Mouse (Mus musculus): ENCODE measurements around the gene Aox2. TPM values are rescaled to one million over a fixed set of nuclear protein-coding genes. Genes with fewer than 3 reads are reported as not detected.
"Not testable (repeated sequence)": the region's sequence is repeated elsewhere in the genome, so short reads cannot be mapped to it uniquely, and the experiment has no call there.

Gene Aox2
- polyA plus RNA-seq, 1 experiment from 2014 or later: not detected

DNA sequence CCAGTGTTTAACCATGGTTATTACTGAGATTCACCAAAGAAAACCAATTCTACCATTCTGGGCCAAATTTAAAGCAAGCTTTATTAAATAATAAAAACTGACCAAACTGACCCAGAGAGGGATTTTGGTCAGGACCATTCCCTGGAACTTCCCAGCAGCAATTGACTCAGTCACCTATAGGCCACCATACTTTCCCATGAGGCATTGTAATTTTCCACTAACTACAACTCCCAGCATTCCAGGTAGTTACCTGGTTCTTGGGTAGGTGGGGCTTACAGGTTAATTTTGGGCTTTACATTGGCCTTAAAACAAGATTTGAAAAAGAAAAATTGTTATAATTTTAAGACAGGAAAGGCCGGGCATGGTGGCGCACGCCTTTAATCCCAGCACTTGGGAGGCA is 87.7 kb downstream of the Aox2 start:
- ATAC-seq (ENCODE audit: insufficient number of reproducible peaks, low FRiP score, low TSS enrichment, low read depth) (no peak), DNase-seq (ENCODE audit: low spot score) (no peak)
- Histone ChIP-seq H3K4me3 (ENCODE audit: low read depth, low read length) (no peak overlapping the region), H3K4me1 (ENCODE audit: control insufficient read depth, insufficient read depth, low read length) (no peaks in the 10 kb centered on the region), H3K9ac (ENCODE audit: low read length) (no peak overlapping the region), H3K4me2 (ENCODE audit: low read depth, severe bottlenecking) (no peak overlapping the region), H3K27me3 (ENCODE audit: control insufficient read depth, insufficient read depth, low read length) (no peaks in the 10 kb centered on the region), H3K9me3 (ENCODE audit: control insufficient read depth, low read length) (no peaks in the 10 kb centered on the region), H3K27ac (replicated peaks; ENCODE audit: low read depth, low read length) (no peak overlapping the region), H3K36me3 (ENCODE audit: control insufficient read depth, insufficient read depth, low read length) (no peaks in the 10 kb centered on the region)
- 99% methylated on average over 3 of the region's 3 CpGs for WGBS

DNA sequence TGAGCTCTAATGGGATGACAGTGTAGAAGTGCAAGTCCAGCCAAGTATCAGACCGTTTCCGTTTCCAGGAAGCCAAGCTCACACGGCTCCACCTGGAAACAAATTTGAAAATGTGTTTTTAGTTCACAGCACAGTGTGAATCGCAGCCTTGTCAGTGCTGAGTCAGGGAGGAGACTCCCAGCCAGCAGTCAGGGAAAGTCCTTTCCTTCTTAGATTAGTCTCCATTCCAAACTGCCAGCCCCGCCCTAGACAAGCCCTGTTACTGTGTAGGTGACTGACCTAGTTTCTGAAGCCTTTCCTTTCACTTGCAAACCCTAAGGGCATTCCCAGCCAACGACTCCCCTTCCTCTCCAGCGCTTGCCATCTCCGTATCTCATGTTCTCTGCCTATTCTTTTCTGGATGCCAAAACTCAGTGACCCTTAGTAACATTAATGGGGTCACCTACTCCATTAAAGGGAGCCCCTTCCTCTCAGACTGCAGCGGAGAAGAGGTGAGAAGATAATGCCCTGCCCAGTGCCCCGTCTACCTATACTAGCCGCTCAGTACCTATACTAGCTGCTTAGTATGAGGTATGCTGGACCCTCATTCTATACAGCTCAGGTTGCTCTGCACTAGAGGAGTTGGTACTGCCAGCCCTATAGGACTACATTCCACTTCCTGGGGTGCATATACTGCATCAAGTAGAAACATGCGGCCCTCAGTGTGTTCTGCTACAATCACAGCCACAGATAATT is 88.8 kb downstream of the Aox2 start:
- H3K36me3 ChIP-seq (ENCODE audit: control insufficient read depth, insufficient read depth, low read length): no peaks in the 10 kb centered on the region
- DNase-seq (ENCODE audit: low spot score): no peak
- no peak overlapping the region for H3K4me2 ChIP-seq (ENCODE audit: low read depth, severe bottlenecking)
- no peak overlapping the region for H3K4me3 ChIP-seq (ENCODE audit: low read depth, low read length)
- H3K27ac ChIP-seq (replicated peaks; ENCODE audit: low read depth, low read length): no peak overlapping the region
- H3K4me1 ChIP-seq (ENCODE audit: control insufficient read depth, insufficient read depth, low read length): no peaks in the 10 kb centered on the region
- no peak overlapping the region for H3K9ac ChIP-seq (ENCODE audit: low read length)
- no peaks in the 10 kb centered on the region for H3K9me3 ChIP-seq (ENCODE audit: control insufficient read depth, low read length)
- ATAC-seq (ENCODE audit: insufficient number of reproducible peaks, low FRiP score, low TSS enrichment, low read depth): no peak
- WGBS: 88% methylated on average over 12 of the region's 12 CpGs
- no peaks in the 10 kb centered on the region for H3K27me3 ChIP-seq (ENCODE audit: control insufficient read depth, insufficient read depth, low read length)

DNA sequence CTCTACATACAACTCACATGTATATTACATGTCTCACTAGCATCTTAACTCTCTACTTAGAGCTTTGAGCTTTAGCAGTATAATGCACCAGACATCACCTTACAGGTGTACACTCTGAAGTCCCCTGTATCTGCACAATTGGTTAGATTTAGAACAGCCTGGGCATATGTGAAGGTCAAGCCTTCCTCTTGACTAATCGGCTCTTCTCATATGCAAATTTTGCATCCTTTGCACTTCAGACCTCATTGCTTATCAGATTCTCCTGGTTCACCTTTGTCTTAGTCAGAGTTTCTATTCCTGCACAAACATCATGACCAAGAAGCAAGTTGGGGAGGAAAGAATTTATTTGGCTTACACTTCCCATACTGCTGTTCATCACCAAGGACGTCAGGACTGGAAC is 91.6 kb downstream of the Aox2 start:
- H3K4me2 ChIP-seq (ENCODE audit: low read depth, severe bottlenecking): no peak overlapping the region
- 70% methylated on average over 2 of the region's 2 CpGs for WGBS
- DNase-seq (ENCODE audit: low spot score) (no peak), ATAC-seq (ENCODE audit: insufficient number of reproducible peaks, low FRiP score, low TSS enrichment, low read depth) (no peak)
- no peak overlapping the region for H3K9ac ChIP-seq (ENCODE audit: low read length)
- no peaks in the 10 kb centered on the region for H3K27me3 ChIP-seq (ENCODE audit: control insufficient read depth, insufficient read depth, low read length)
- H3K36me3 ChIP-seq (ENCODE audit: control insufficient read depth, insufficient read depth, low read length): no peaks in the 10 kb centered on the region
- no peak overlapping the region for H3K4me3 ChIP-seq (ENCODE audit: low read depth, low read length)
- no peak overlapping the region for H3K27ac ChIP-seq (replicated peaks; ENCODE audit: low read depth, low read length)
- no peaks in the 10 kb centered on the region for H3K9me3 ChIP-seq (ENCODE audit: control insufficient read depth, low read length)
- H3K4me1 ChIP-seq (ENCODE audit: control insufficient read depth, insufficient read depth, low read length): no peaks in the 10 kb centered on the region

DNA sequence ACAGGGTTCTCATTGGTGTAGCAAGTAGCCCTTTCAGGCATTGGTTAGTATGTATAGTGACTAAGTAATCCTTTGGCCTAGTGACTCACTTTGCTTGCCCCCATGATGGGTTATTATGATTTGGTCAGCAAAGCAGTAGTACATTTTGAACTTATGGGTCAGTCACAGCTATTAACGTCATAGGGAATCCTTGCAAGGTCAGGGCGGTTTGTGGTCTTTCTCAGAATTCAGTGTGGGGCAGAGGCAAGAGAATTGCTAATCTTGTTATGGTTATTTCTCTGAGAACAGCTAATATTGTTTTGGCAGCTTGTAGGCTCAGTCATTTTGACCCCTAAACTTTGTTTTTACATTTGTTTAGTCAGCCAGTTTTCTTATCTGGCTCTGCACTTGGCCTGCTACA is 96.1 kb downstream of the Aox2 start:
- not testable (repeated sequence) for H3K9me3 ChIP-seq (ENCODE audit: control insufficient read depth, low read length); H3K4me2 ChIP-seq (ENCODE audit: low read depth, severe bottlenecking); H3K4me1 ChIP-seq (ENCODE audit: control insufficient read depth, insufficient read depth, low read length); ATAC-seq (ENCODE audit: insufficient number of reproducible peaks, low FRiP score, low TSS enrichment, low read depth); H3K36me3 ChIP-seq (ENCODE audit: control insufficient read depth, insufficient read depth, low read length); H3K27ac ChIP-seq (replicated peaks; ENCODE audit: low read depth, low read length); H3K4me3 ChIP-seq (ENCODE audit: low read depth, low read length); H3K27me3 ChIP-seq (ENCODE audit: control insufficient read depth, insufficient read depth, low read length); DNase-seq (ENCODE audit: low spot score); H3K9ac ChIP-seq (ENCODE audit: low read length)
- 85% methylated on average over 2 of the region's 2 CpGs for WGBS

DNA sequence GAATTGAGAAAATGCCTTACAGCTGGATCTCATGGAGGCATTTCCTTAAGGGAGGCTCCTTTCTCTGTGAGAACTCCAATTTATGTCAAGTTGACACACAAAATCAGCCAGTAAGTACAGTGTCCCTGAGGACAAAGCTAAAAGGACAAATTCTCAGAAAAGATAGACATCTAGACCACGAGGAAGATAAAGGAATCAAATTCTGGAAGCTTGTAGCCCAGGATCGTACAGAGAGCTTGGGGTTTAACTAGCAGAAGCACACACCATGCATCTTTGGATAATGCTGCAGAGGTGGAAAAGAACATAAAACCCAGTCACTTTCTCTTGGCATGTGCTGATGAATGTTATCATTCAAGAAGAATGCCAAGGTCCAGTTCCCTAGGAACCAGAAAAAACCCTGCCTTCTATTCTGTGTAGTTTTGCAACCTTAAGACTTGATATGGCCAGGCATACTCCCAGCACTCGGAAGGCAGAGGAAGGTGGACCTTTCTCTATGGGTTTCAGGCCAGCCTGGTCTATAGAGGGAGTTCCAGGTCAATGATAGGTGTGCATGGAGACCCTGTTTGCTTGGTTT is 97.5 kb downstream of the Aox2 start:
- 80% methylated on average over 3 of the region's 3 CpGs for WGBS
- H3K4me3 ChIP-seq (ENCODE audit: low read depth, low read length): no peak overlapping the region

DNA sequence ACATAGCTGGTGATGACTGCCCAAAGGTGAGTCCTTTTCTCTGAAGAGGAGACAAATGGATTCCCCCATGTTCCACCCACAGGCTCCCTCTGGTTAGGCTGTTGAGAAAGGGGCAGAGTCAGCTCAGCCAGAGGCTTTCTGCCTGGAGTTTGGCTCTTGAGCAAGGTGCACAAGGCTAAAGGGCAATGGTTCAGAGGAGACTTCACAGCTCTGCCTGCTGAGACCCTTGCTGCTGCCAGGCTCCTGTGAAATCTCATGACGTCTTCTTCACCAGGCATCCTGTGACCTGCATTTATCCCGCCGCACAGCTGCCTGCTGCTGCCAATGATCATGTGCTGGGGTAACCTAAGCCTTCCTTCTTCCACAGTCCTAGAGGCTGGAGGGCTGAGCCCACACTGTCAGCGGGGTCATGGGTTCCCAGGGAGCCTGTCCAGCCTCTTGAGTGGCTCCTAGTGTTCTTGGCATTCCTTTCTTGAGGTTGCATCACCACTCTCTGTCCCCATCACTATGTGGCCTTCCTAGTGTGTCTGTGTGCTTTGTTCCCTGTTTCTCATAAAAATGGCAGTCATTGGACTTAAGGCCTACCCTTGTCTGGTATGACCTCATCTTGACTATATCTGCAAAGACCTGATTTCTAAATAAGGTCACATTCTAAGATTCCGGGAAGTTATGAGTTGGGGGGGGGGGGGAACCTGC is 104.6 kb downstream of the Aox2 start:
- H3K4me2 ChIP-seq (ENCODE audit: low read depth, severe bottlenecking): no peak overlapping the region
- DNase-seq (ENCODE audit: low spot score): no peak
- no peak overlapping the region for H3K27ac ChIP-seq (replicated peaks; ENCODE audit: low read depth, low read length)
- 70% methylated on average over 5 of the region's 5 CpGs for WGBS
- no peaks in the 10 kb centered on the region for H3K27me3 ChIP-seq (ENCODE audit: control insufficient read depth, insufficient read depth, low read length)
- no peak overlapping the region for H3K9ac ChIP-seq (ENCODE audit: low read length)
- no peak for ATAC-seq (ENCODE audit: insufficient number of reproducible peaks, low FRiP score, low TSS enrichment, low read depth)
- no peaks in the 10 kb centered on the region for H3K4me1 ChIP-seq (ENCODE audit: control insufficient read depth, insufficient read depth, low read length)
- no peaks in the 10 kb centered on the region for H3K9me3 ChIP-seq (ENCODE audit: control insufficient read depth, low read length)
- H3K36me3 ChIP-seq (ENCODE audit: control insufficient read depth, insufficient read depth, low read length): no peaks in the 10 kb centered on the region
- no peak overlapping the region for H3K4me3 ChIP-seq (ENCODE audit: low read depth, low read length)

More for the DNA sequence above, 97.5 kb downstream of the Aox2 start:
- Histone ChIP-seq H3K27ac (replicated peaks; ENCODE audit: low read depth, low read length) (no peak overlapping the region), H3K9ac (ENCODE audit: low read length) (no peak overlapping the region), H3K4me2 (ENCODE audit: low read depth, severe bottlenecking) (no peak overlapping the region), H3K36me3 (ENCODE audit: control insufficient read depth, insufficient read depth, low read length) (no peaks in the 10 kb centered on the region), H3K9me3 (ENCODE audit: control insufficient read depth, low read length) (no peaks in the 10 kb centered on the region), H3K27me3 (ENCODE audit: control insufficient read depth, insufficient read depth, low read length) (no peaks in the 10 kb centered on the region), H3K4me1 (ENCODE audit: control insufficient read depth, insufficient read depth, low read length) (no peaks in the 10 kb centered on the region)
- ATAC-seq (ENCODE audit: insufficient number of reproducible peaks, low FRiP score, low TSS enrichment, low read depth) (no peak), DNase-seq (ENCODE audit: low spot score) (no peak)

DNA sequence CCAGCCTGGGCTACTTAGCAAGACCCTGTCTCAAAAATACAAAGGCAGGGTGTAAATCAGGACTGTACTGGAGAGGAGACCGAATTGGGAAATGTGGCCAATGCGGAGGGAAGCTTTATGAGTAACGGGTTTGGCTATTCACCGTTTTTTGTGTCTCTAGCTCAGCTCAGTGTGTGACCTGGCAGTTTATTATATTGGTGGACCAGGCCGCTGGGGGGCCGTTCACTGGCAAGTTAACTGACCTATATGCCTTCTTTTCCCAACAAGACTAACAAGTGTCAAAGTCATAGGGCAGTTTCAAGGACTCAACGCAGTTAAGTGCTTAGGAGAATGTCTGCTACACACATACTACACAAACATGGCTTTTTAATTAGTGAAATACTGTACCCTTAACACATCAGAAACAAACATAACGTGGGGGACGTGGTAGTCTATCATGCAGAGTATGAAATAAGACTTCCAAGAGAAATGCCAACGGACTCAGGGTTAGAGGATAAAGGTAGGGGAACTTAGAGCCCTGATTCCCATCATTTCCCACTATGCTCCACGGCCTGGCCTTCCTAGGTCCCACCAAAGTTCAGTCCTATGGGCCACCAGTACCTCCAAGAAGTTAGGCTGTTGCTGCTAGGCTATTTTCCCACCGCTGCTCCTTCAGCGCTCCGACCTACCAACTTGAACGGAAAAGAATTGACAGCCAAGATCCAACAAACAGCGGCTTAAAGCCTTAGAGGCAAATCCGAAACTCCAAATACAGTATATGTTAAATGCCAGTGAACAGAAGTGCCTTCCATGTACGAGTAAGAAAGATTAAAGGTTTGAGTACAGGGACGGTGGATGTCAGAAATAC is 113.5 kb downstream of the Aox2 start:
- Histone ChIP-seq H3K4me3 (ENCODE audit: low read depth, low read length) (peak overlapping the region; percentile 90), H3K36me3 (ENCODE audit: control insufficient read depth, insufficient read depth, low read length) (peaks cover 5% of the 10 kb centered on the region; the same call in 1 of the 2 replicates), H3K4me1 (ENCODE audit: control insufficient read depth, insufficient read depth, low read length) (peaks cover 7% of the 10 kb centered on the region; the same call in 1 of the 2 replicates), H3K27ac (replicated peaks; ENCODE audit: low read depth, low read length) (no peak overlapping the region), H3K9ac (ENCODE audit: low read length) (peak overlapping the region; percentile 97), H3K9me3 (ENCODE audit: control insufficient read depth, low read length) (no peaks in the 10 kb centered on the region), H3K4me2 (ENCODE audit: low read depth, severe bottlenecking) (peak overlapping the region; percentile 84), H3K27me3 (ENCODE audit: control insufficient read depth, insufficient read depth, low read length) (no peaks in the 10 kb centered on the region)
- peak; percentile 34 for DNase-seq (ENCODE audit: low spot score)
- 46% methylated on average over 19 of the region's 19 CpGs for WGBS
- no peak for ATAC-seq (ENCODE audit: insufficient number of reproducible peaks, low FRiP score, low TSS enrichment, low read depth)

DNA sequence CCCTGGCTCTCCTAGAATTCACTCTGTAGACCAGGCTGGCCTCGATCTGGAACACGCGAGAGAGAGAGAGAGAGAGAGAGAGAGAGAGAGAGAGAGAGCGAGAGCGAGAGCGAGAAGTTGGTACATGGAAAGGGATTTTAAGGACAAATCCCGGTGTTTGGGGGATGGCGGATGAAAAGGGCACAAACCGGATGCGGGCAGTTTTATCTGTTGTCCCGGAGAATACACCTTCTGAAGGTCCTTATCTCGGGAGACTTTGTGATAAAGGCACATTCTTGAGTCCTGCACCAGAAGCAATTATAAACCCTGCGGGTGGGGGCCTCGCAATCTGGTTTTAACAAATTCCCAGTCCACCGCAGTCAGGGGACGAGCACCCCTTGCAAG is 114.1 kb downstream of the Aox2 start:
- ATAC-seq (ENCODE audit: insufficient number of reproducible peaks, low FRiP score, low TSS enrichment, low read depth): no peak; the same call in 1 of the 2 replicates
- Histone ChIP-seq H3K4me1 (ENCODE audit: control insufficient read depth, insufficient read depth, low read length) (peaks cover 7% of the 10 kb centered on the region; the same call in 1 of the 2 replicates), H3K4me3 (ENCODE audit: low read depth, low read length) (peak overlapping the region; percentile 90), H3K36me3 (ENCODE audit: control insufficient read depth, insufficient read depth, low read length) (peaks cover 7% of the 10 kb centered on the region; the same call in 1 of the 2 replicates), H3K4me2 (ENCODE audit: low read depth, severe bottlenecking) (peak overlapping the region; percentile 84), H3K9me3 (ENCODE audit: control insufficient read depth, low read length) (no peaks in the 10 kb centered on the region), H3K27ac (replicated peaks; ENCODE audit: low read depth, low read length) (peak overlapping the region; percentile 98), H3K9ac (ENCODE audit: low read length) (peak overlapping the region; percentile 97), H3K27me3 (ENCODE audit: control insufficient read depth, insufficient read depth, low read length) (no peaks in the 10 kb centered on the region)
- 1% methylated on average over 16 of the region's 16 CpGs for WGBS
- DNase-seq (ENCODE audit: low spot score): no peak

Data from limb, embryonic 11.5 days (tissue).